Mouse (Mus musculus): ENCODE data around the gene Ice2.

DNA sequence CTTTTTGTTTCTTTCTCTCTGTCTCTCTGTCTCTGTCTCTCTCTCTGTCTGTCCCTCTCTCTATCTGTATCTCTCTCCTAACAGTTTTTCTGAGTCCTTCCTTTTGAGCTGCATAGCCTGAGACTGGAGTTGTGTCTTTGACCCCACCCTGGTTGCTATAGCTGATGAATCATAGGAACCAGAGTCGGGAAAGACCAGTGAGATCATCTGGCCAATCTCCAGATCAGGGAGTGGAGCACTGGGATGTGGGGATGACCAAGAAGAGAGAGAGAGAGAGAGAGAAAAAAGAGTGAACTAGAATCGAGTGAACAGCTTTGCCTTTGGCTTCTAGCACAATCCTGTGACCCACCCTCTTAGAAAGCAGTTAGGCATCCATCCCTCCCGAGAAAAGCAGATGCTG lies 45.5 kb downstream of the Ice2 start:
- TF ChIP-seq POLR2A (IDR thresholded peaks at IDR 0.05; ENCODE audit: borderline replicate concordance, extremely low read depth, low read depth, low read length) (no peak), CTCF (IDR thresholded peaks at IDR 0.05; ENCODE audit: insufficient read depth, low read length) (no peak)
